Mouse (Mus musculus) liver, embryonic 14.5 days (tissue): Measurements from ENCODE around the gene Rplp2.

Experiments
- CTCF ChIP-seq: IDR thresholded peaks from 2 replicates; pipeline ENCODE4 v1.5.1; 2016; ENCODE audit warnings: antibody characterized with exemption, low read depth, control low read depth
- EP300 ChIP-seq: IDR thresholded peaks from 2 replicates; pipeline ENCODE4 v1.6.1; 2016; ENCODE audit warnings: antibody characterized with exemption, low read depth

- no peak for TF ChIP-seq CTCF
- TF ChIP-seq EP300: no peak
These were observed 8.8 kb upstream of the Rplp2 start for GRCm38 (mm10) chr7:141438201-141438968.
